Mouse (Mus musculus): ENCODE results near the gene Prss36. TPM values are rescaled to one million over a fixed set of nuclear protein-coding genes. Genes with fewer than 3 reads are reported as not detected.
A peak's percentile ranks its signal among the peaks of the same experiment; 100 is the strongest.
"Not testable (repeated sequence)": the region's sequence is repeated elsewhere in the genome, so short reads cannot be mapped to it uniquely, and the experiment has no call there.

Prss36 gene
- polyA plus RNA-seq, 1 experiment, result 4.4 TPM

- no peak for DNase-seq (ENCODE audit: low read depth, low spot score)
- WGBS, result under 1% methylated on average over 40 of the region's 40 CpGs
Observed at GRCm38 (mm10) chr7:127912190-127912871, 34.2 kb downstream of the Prss36 start, which contains the start of gene Kat8. Gene Kat8, plus strand, starts transcription at chr7:127912516.

DNA sequence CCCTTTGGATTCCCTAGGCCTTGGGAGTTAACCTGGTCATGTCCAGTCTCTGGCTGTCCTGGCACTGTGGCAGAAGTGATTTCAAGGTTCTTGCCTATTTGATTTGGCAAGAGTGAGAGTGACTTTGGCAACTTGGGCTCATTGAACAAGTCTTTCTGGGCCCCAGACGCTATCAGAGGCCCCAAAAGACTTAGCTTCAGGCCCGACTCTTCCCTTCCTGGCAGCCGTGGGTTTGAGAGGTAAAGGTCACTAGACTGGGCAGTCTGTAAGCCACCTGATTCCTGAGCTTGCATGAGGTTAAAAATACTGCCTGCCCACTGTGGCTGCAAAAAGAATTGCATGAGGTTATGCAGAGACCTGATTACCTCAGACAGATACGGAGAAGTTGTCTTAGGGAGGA, 37.9 kb downstream of the Prss36 start:
- DNase-seq (ENCODE audit: low read depth, low spot score), result no peak
- 75% methylated on average over 4 of the region's 4 CpGs for WGBS

- DNase-seq (ENCODE audit: low read depth, low spot score), result no peak
- 93% methylated on average over 12 of the region's 12 CpGs for WGBS
Observed at GRCm38 (mm10) chr7:127907939-127908338, 38.6 kb downstream of the Prss36 start.

GRCm38 (mm10) chr7:127903971-127904796, 42.3 kb downstream of the Prss36 start, which contains the start of gene Bckdk:
Gene Bckdk, plus strand, starts transcription at chr7:127904082.
- 4% methylated on average over 38 of the region's 38 CpGs for WGBS
- DNase-seq (ENCODE audit: low read depth, low spot score), result no peak

DNA sequence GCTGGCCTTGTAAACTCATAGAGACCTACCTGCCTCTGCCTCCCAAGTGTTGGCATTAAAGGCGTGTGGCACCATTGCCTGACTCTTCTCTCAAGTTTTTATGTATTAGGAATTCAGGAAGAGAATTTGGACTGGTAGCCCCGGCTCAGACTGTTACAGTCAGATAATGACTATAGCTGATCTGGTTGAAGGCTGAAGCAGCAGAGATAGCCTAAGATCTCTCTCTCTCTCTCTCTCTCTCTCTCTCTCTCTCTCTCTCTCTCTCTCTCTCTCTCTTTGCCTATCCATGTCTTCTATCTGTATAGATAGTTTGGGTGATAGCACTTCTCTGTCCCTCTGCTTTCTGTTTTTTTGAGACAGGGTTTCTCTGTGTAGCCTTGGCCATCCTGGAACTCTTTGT, 44.8 kb downstream of the Prss36 start:
- 93% methylated on average over 2 of the region's 2 CpGs for WGBS
- DNase-seq (ENCODE audit: low read depth, low spot score), result no peak

- DNase-seq (ENCODE audit: low read depth, low spot score), result no peak
- 19% methylated on average over 7 of the region's 7 CpGs for WGBS
Observed at GRCm38 (mm10) chr7:127899997-127900396, 46.5 kb downstream of the Prss36 start.

GRCm38 (mm10) chr7:127898179-127898956, 48.2 kb downstream of the Prss36 start:
- WGBS, result 34% methylated on average over 10 of the region's 10 CpGs
- DNase-seq (ENCODE audit: low read depth, low spot score), result no peak

DNA sequence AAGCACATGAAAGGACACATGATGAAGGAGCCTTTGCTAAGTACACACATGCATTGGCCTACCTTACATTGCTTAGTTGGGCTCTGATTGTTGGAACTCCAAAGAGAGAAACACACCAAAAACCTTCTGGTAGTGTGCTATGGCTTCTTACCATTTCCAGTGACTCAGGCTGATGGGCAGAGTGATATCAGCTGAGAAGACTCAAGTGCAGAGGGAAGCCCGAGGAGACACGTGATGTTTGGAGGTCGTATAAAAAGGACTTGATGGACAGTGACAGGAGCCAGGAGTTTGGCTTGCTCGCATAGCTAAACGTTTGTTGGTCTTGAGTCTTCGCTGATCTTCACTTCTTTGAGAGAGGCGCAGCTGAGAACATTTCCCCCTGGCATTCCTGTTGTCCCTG, 49.0 kb downstream of the Prss36 start:
- no peak for DNase-seq (ENCODE audit: low read depth, low spot score)
- 90% methylated on average over 7 of the region's 7 CpGs for WGBS

GRCm38 (mm10) chr7:127896384-127896783, 50.1 kb downstream of the Prss36 start:
- WGBS, result 63% methylated on average over 13 of the region's 13 CpGs
- no peak for DNase-seq (ENCODE audit: low read depth, low spot score)

GRCm38 (mm10) chr7:127895891-127896290, 50.6 kb downstream of the Prss36 start:
- not testable (repeated sequence) for DNase-seq (ENCODE audit: low read depth, low spot score)
- WGBS, result 51% methylated on average over 7 of the region's 7 CpGs

DNA sequence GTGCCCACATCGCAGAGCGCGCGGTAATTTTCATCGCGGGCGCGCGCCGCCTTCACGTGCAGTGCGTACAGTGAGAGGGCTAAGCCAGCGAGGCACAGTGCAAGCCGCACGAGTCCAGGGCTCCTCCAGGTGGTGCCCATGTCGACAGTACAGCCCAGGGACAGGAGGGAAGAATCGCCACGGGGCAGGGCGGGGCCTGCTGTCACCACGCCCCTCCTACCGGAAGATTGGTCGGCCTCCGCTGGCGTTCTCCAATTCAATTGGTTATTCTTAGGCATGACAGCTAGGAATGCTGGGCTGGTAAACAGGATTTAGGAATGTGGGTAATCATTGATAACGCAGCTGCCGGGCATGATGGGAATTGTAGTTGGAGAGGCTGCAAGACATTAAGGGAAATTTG, 51.1 kb downstream of the Prss36 start, which contains the start of the genes Gm21974 and Vkorc1:
Gene Gm21974 (minus strand): TSS at position 13 of the 400 bp plus-strand sequence.
Gene Vkorc1 (minus strand): TSS at position 176 of the 400 bp plus-strand sequence.
- 1% methylated on average over 26 of the region's 26 CpGs for WGBS
- DNase-seq (ENCODE audit: low read depth, low spot score), result peak; percentile 85

- 44% methylated on average over 5 of the region's 5 CpGs for WGBS
- no peak for DNase-seq (ENCODE audit: low read depth, low spot score)
Observed at GRCm38 (mm10) chr7:127894480-127894879, 52.0 kb downstream of the Prss36 start.

GRCm38 (mm10) chr7:127890798-127891197, 55.7 kb downstream of the Prss36 start, which contains the start of gene Prss53:
Gene Prss53, minus strand, starts transcription at chr7:127890970.
- WGBS, result 15% methylated on average over 4 of the region's 4 CpGs
- DNase-seq (ENCODE audit: low read depth, low spot score), result no peak

DNA sequence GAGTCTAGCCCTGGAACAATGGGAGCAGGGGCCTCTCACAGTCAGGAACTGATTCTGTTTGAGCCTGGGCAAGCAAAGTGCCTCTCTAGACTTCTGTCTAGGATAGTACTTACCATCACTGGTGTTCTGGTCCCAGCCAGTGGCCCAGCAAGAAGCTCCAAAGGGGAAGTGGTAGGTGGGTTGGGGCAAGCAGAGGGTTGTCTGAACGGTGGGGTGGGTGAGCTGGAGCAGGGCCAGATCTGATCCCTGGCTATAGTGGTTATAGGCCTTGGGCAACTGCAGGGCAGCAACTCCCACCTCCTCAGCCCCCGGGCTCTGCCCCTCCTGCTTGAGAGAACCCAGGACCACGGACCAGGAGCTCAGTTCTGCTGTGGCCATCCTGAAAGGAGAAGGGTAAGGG, 57.7 kb downstream of the Prss36 start:
- no peak for DNase-seq (ENCODE audit: low read depth, low spot score)
- 66% methylated on average over 3 of the region's 3 CpGs for WGBS

DNA sequence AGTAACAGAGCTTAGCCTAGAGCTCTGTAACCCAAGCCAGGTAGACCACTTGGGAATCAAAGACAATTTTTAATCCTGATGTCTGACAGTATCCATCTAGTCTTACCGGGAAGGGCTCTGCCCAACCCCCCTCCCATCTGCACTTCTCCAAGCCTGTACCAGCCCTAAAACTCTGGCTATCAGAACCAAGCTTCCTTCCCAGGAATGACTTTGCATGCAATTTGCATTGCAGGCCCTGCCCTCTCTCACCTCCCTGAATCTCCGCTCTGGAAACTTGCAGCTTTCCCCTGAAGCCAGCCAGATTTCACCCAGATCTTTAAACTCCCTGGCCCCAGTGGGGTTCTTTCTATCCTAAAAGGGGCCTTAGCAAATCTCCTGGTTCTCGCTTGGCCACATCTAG, 58.7 kb downstream of the Prss36 start:
- WGBS, result 90% methylated on average over 3 of the region's 3 CpGs
- DNase-seq (ENCODE audit: low read depth, low spot score), result no peak

- 91% methylated on average over 8 of the region's 8 CpGs for WGBS
- no peak for DNase-seq (ENCODE audit: low read depth, low spot score)
Observed at GRCm38 (mm10) chr7:127887191-127887590, 59.3 kb downstream of the Prss36 start.

DNA sequence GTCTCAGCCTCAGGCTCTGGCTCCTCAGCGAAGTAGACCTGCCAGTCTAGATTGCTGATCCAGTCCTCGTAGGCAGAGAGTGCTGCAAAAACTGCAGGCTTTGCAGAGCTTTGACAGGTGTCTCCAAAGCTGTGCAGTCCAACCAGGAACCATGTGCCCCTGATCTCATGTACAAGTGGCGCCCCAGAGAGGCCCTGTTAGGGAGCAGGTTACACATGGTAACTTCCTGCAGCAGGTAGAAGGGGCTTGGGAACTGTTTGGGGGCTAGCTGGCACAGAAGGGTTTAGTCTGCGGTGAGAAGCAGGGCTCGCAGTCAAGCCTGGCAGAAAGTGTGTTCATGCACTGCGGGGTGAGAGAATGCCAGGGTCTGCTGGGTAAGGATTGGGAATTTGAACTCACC, 60.0 kb downstream of the Prss36 start:
- DNase-seq (ENCODE audit: low read depth, low spot score), result no peak
- WGBS, result 88% methylated on average over 6 of the region's 6 CpGs

GRCm38 (mm10) chr7:127885951-127886350, 60.6 kb downstream of the Prss36 start:
- DNase-seq (ENCODE audit: low read depth, low spot score), result no peak
- WGBS, result 23% methylated on average over 6 of the region's 6 CpGs
